Mouse (Mus musculus) stomach, postnatal 0 days (tissue): ENCODE data around the gene E130116L18Rik. TPM values are rescaled to one million over a fixed set of nuclear protein-coding genes. Genes with fewer than 3 reads are reported as not detected.

Experiments used
- ATAC-seq: fragments of 200-750 bp; cut with Nextera tagmentation; 2 replicates; pipeline ENCODE4 v1.8.0; 2017; ENCODE audit not compliant: low FRiP score, low TSS enrichment
- DNase-seq: peaks from one replicate; pipeline ENCODE4 v3.0.0-alpha.2; 2016; ENCODE audit warnings: low spot score
- H3K27ac ChIP-seq: fragments of 300-500 bp; sonication (generic); replicated peaks from 2 replicates; pipeline ENCODE4 v1.5.1; 2014; ENCODE audit warnings: mild to moderate bottlenecking, control low read depth
- H3K27me3 ChIP-seq: fragments of 300-500 bp; sonication (generic); 2 replicates; pipeline ENCODE4 v1.6.1; 2014; ENCODE audit warnings: low read length; ENCODE audit not compliant: control insufficient read depth, insufficient read depth
- H3K36me3 ChIP-seq: fragments of 300-500 bp; sonication (generic); 2 replicates; pipeline ENCODE4 v1.6.1; 2014; ENCODE audit warnings: low read length, mixed read lengths; ENCODE audit not compliant: control insufficient read depth, insufficient read depth
- H3K4me1 ChIP-seq: fragments of 300-500 bp; sonication (generic); replicated peaks from 2 replicates; pipeline ENCODE4 v1.6.1; 2014; ENCODE audit warnings: antibody characterized with exemption; ENCODE audit not compliant: control insufficient read depth, insufficient read depth
- H3K4me2 ChIP-seq: fragments of 300-500 bp; sonication (generic); replicated peaks from 2 replicates; pipeline ENCODE4 v1.6.1; 2014; ENCODE audit warnings: low read depth, mild to moderate bottlenecking, control low read depth, moderate library complexity
- H3K4me3 ChIP-seq: fragments of 300-500 bp; sonication (generic); 2 replicates; pipeline ENCODE4 v1.5.1; 2014; ENCODE audit warnings: low read depth, low read length, control low read depth
- H3K9ac ChIP-seq: fragments of 300-500 bp; sonication (generic); 2 replicates; pipeline ENCODE4 v1.6.1; 2014; ENCODE audit warnings: mild to moderate bottlenecking, low read length, control low read depth, mixed read lengths
- H3K9me3 ChIP-seq: fragments of 300-500 bp; sonication (generic); 2 replicates; pipeline ENCODE4 v1.6.1; 2016; ENCODE audit warnings: low read length; ENCODE audit not compliant: control insufficient read depth
- CTCF ChIP-seq: IDR thresholded peaks from 2 replicates; pipeline ENCODE4 v1.5.1; 2016; ENCODE audit warnings: antibody characterized with exemption, low read depth, mild to moderate bottlenecking, moderate library complexity
- EP300 ChIP-seq: optimal IDR thresholded peaks from 2 replicates; pipeline ENCODE3; 2016; ENCODE audit warnings: antibody characterized with exemption
- WGBS: fragments of 180-500 bp; shearing (Covaris S2); extraction: QIAGEN DNeasy Blood & Tissue Kit; methylation state at CpG from one replicate; pipeline ENCODE4 v1.1.7; 2014; 5-methylcytosine and 5-hydroxymethylcytosine counted together
- polyA plus RNA-seq: library from polyadenylated mRNA; unstranded; fragments of >200 nt; fragmentation: Nextera tagmentation; extraction: Ambion mirVana; gene quantifications from 2 replicates; pipeline ENCODE4 v1.2.1, GENCODE M21; 2015

The E130116L18Rik gene
- polyA plus RNA-seq, 1 experiment from 2014 or later, result 1.5 TPM

DNA sequence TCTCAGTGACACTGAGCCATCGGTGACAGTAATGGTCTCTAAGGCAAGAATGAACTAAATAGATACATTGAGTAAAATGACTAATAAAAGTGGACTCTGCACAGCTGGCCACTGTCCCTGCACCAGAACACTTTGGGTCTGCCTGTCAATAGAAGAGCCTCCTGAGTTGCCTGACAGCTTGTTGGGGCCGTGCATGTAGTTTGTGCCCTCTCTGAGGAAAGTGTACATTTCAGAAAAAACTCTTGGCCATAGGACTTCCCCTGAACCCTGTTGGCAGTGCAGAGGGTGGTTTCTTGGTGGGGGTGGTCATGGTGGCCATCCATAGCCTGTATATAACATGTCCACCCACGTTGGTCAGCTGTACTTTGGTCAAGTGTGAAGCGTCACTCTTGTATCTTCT, 31.5 kb upstream of the E130116L18Rik start:
- DNase-seq (no peak), ATAC-seq (no peak)
- Histone ChIP-seq H3K27ac (no peak overlapping the region), H3K27me3 (no peaks in the 10 kb centered on the region), H3K4me1 (no peaks in the 10 kb centered on the region), H3K36me3 (peaks cover 28% of the 10 kb centered on the region), H3K4me3 (no peak overlapping the region), H3K9me3 (no peaks in the 10 kb centered on the region), H3K9ac (no peak overlapping the region), H3K4me2 (no peak overlapping the region)
- no peak for TF ChIP-seq CTCF
- TF ChIP-seq EP300, result no peak
- 94% methylated on average over 4 of the region's 4 CpGs for WGBS

DNA sequence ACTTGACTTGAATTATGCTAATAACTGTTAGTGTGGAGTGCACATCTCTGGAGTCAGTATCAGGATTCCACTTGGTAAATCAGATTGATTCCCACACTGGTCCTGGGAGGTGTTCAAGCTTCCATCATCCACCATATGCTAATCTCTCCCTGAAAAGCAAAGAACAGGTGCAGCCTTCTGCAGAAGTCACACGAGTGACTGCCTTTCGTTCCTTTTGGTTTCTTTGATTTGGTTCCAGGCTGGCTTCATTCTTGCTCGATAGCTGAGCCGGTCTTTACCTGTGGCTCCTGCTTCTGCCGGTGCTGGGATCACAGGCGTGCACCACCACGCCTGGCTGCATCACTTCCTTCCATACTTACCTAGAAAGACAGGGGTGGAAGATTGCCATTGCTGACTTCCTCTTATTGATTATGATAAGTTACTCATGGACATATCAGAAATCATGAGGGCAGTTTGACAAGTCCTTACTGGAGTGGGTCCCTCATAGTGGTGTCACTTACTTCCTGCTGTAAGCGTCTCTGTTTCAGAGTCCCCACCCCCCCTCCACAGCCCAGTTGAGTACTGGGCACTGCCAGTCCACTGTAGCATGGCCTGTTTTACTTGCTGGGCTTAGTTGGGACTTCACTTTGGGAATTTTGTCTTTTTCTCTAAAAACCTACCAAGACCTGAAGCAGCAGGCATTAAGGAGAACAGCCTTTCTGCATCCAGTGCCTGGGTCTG, 30.0 kb upstream of the E130116L18Rik start:
- H3K4me3 ChIP-seq, result no peak overlapping the region
- TF ChIP-seq EP300 (no peak), CTCF (no peak)
- H3K4me2 ChIP-seq, result no peak overlapping the region
- peak overlapping the region; percentile 74 for H3K27ac ChIP-seq
- peak; percentile 81 for ATAC-seq
- no peaks in the 10 kb centered on the region for H3K9me3 ChIP-seq
- no peaks in the 10 kb centered on the region for H3K27me3 ChIP-seq
- peak; percentile 61 for DNase-seq
- H3K4me1 ChIP-seq, result no peaks in the 10 kb centered on the region
- H3K9ac ChIP-seq, result no peak overlapping the region
- peaks cover 28% of the 10 kb centered on the region for H3K36me3 ChIP-seq
- WGBS, result 73% methylated on average over 8 of the region's 8 CpGs

- ATAC-seq (peak; percentile 81), DNase-seq (peak; percentile 46)
- H3K36me3 ChIP-seq, result peaks cover 28% of the 10 kb centered on the region
- no peak overlapping the region for H3K4me3 ChIP-seq
- TF ChIP-seq EP300 (no peak), CTCF (no peak)
- no peak overlapping the region for H3K4me2 ChIP-seq
- 53% methylated on average over 2 of the region's 2 CpGs for WGBS
- no peaks in the 10 kb centered on the region for H3K27me3 ChIP-seq
- H3K4me1 ChIP-seq, result no peaks in the 10 kb centered on the region
- H3K9ac ChIP-seq, result no peak overlapping the region
- peak overlapping the region; percentile 56 for H3K27ac ChIP-seq
- H3K9me3 ChIP-seq, result no peaks in the 10 kb centered on the region
Measured at GRCm38 (mm10) chr5:25252423-25252822, 29.5 kb upstream of the E130116L18Rik start.

GRCm38 (mm10) chr5:25247036-25247435, 24.1 kb upstream of the E130116L18Rik start:
- H3K4me3 ChIP-seq, result no peak overlapping the region
- H3K4me2 ChIP-seq, result no peak overlapping the region
- ATAC-seq (no peak), DNase-seq (no peak)
- no peak overlapping the region for H3K27ac ChIP-seq
- H3K9ac ChIP-seq, result no peak overlapping the region
- WGBS, result 62% methylated on average over 3 of the region's 3 CpGs
- H3K9me3 ChIP-seq, result no peaks in the 10 kb centered on the region
- peaks cover 12% of the 10 kb centered on the region for H3K36me3 ChIP-seq
- H3K4me1 ChIP-seq, result 0 out of 2 replicates have a peak, but pooled peaks cover 2% of the 10 kb centered on the region
- no peaks in the 10 kb centered on the region for H3K27me3 ChIP-seq
- TF ChIP-seq EP300, result no peak

- Histone ChIP-seq H3K4me2 (no peak overlapping the region), H3K9me3 (no peaks in the 10 kb centered on the region), H3K9ac (no peak overlapping the region), H3K4me3 (no peak overlapping the region), H3K27ac (no peak overlapping the region), H3K27me3 (no peaks in the 10 kb centered on the region), H3K36me3 (peaks cover 6% of the 10 kb centered on the region), H3K4me1 (0 out of 2 replicates have a peak, but pooled peaks cover 2% of the 10 kb centered on the region)
- ATAC-seq (no peak), DNase-seq (no peak)
- 42% methylated on average over 1 of the region's 1 CpGs for WGBS
- no peak for TF ChIP-seq CTCF
Measured at GRCm38 (mm10) chr5:25246473-25246865, 23.5 kb upstream of the E130116L18Rik start.

- no peaks in the 10 kb centered on the region for H3K9me3 ChIP-seq
- H3K4me1 ChIP-seq, result 0 out of 2 replicates have a peak, but pooled peaks cover 2% of the 10 kb centered on the region
- H3K9ac ChIP-seq, result no peak overlapping the region
- TF ChIP-seq EP300 (no peak), CTCF (no peak)
- H3K27me3 ChIP-seq, result no peaks in the 10 kb centered on the region
- H3K4me2 ChIP-seq, result no peak overlapping the region
- no peak for ATAC-seq
- 83% methylated on average over 10 of the region's 10 CpGs for WGBS
- no peak overlapping the region for H3K27ac ChIP-seq
- no peak overlapping the region for H3K4me3 ChIP-seq
- peaks cover 1% of the 10 kb centered on the region; the same call in 1 of the 2 replicates for H3K36me3 ChIP-seq
- DNase-seq, result no peak
Measured at GRCm38 (mm10) chr5:25245806-25246472, 23.0 kb upstream of the E130116L18Rik start.
